Mouse (Mus musculus) hindbrain, embryonic 13.5 days (tissue): ENCODE measurements around the gene Ptges3. TPM values are rescaled to one million over a fixed set of nuclear protein-coding genes. Genes with fewer than 3 reads are reported as not detected.

Experiments used
- ATAC-seq: fragments of 200-750 bp; cut with Nextera tagmentation; 2 replicates; pipeline ENCODE4 v1.8.0; 2017; ENCODE audit warnings: moderate TSS enrichment; ENCODE audit not compliant: low FRiP score
- H3K27ac ChIP-seq: fragments of 300-500 bp; sonication (generic); 2 replicates; pipeline ENCODE4 v1.5.1; 2015; ENCODE audit warnings: inconsistent platforms, mild to moderate bottlenecking, moderate library complexity
- H3K27me3 ChIP-seq: fragments of 300-500 bp; sonication (generic); 2 replicates; pipeline ENCODE4 v1.6.1; 2015; ENCODE audit warnings: mild to moderate bottlenecking, inconsistent platforms
- H3K36me3 ChIP-seq: fragments of 300-500 bp; sonication (generic); 2 replicates; pipeline ENCODE4 v1.6.1; 2015; ENCODE audit warnings: mild to moderate bottlenecking, inconsistent platforms
- H3K4me1 ChIP-seq: fragments of 300-500 bp; sonication (generic); replicated peaks from 2 replicates; pipeline ENCODE4 v1.6.1; 2015; ENCODE audit warnings: inconsistent platforms
- H3K4me2 ChIP-seq: fragments of 300-500 bp; sonication (generic); 2 replicates; pipeline ENCODE4 v1.6.1; 2015; ENCODE audit warnings: inconsistent platforms, mild to moderate bottlenecking, moderate library complexity
- H3K4me3 ChIP-seq: fragments of 300-500 bp; sonication (generic); 2 replicates; pipeline ENCODE4 v1.5.1; 2015; ENCODE audit warnings: mild to moderate bottlenecking, inconsistent platforms
- H3K9ac ChIP-seq: fragments of 300-500 bp; sonication (generic); 2 replicates; pipeline ENCODE4 v1.6.1; 2015; ENCODE audit warnings: mild to moderate bottlenecking, inconsistent platforms
- H3K9me3 ChIP-seq: fragments of 300-500 bp; sonication (generic); 2 replicates; pipeline ENCODE4 v1.6.1; 2016; ENCODE audit warnings: inconsistent platforms
- WGBS: fragments of 180-500 bp; shearing (Covaris S2); methylation state at CpG from one replicate; pipeline ENCODE4 v1.1.7; 2015; 5-methylcytosine and 5-hydroxymethylcytosine counted together
- microRNA counts: library from miRNA; unstranded; fragments of <30 nt; microRNA quantifications from one replicate; lab custom pipeline; 2016
- microRNA-seq: library from miRNA; unstranded; fragments of <30 nt; microRNA quantifications from one replicate; pipeline ENCODE4, GENCODE M21; 2016
- polyA plus RNA-seq: library from polyadenylated mRNA; unstranded; fragments of >200 nt; fragmentation: Nextera tagmentation; extraction: Ambion mirVana; gene quantifications from 2 replicates; pipeline ENCODE4 v1.2.1, GENCODE M21; 2015

The Ptges3 gene
- polyA plus RNA-seq, 1 experiment from 2014 or later, result 454 TPM

DNA sequence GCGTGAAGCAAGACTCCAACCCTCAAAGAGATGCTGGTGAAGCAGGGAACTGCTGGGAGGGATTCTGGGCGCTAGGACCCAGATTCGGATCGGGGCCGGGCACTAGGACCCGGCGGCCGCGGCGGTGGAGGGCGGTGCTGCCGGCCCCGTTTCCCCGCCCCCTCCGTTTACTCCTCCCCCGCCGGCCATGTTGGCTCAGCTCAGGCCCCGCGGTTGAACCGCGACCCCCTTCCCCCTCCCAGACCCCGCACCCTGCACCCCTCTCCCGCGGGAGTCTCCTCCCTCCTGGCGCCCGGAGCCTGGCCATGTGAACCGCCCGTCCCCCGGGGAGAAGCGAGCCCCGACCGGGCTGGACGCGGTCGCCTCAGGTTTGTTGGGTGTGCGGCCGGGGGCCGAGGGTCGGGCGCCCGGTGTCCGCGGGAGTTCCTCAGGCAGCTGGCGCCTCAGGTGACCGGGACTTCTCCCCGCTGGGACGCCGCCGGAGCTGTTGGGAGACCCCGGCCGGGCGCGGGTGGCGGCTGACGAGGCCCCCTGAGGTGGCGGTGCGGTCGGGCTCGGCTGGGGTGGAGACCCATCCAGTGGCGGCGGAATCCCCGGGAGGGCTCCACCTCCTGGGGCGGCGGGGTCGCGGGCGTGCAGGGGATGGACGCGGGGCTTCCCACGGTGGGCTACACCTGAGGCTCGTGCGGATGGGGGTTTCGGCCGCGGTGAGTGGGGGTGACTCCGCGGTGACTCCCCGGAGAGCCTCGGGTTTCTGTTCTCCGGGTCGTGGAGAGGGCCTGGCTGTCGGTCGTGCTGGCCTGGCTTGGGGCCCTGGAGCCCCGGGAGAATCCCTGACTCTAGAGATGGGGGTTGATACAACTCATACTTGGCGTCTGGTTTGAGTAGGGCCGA, 38.2 kb downstream of the Ptges3 start:
- Histone ChIP-seq H3K27me3 (no peaks in the 10 kb centered on the region), H3K27ac (peak overlapping the region; percentile 88), H3K4me1 (peaks cover 42% of the 10 kb centered on the region), H3K9ac (peak overlapping the region; percentile 96), H3K9me3 (no peaks in the 10 kb centered on the region), H3K4me2 (peak overlapping the region; percentile 72), H3K4me3 (peak overlapping the region; percentile 99), H3K36me3 (no peaks in the 10 kb centered on the region)
- under 1% methylated on average over 85 of the region's 86 CpGs for WGBS
- ATAC-seq, result peak; percentile 75

DNA sequence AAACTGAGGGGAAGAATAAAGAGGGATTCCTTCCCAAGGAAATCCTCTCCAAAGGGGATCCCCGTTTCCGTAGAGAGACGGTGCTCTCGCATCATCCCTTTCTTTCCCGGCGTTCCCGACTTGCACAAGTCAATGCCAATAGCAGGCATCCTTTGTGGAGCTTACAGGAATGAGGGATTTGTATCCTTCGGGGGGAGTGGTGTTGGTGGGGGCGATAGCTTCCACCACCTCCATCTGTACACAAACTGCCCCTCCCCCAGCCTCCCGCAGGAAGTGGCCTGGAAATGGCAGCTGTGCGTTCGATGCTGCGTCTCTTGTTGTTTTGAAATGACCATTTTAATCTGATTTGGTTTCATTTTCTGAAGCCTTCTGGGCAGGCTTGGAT, 38.8 kb downstream of the Ptges3 start:
- Histone ChIP-seq H3K4me2 (peak overlapping the region; percentile 72), H3K27me3 (no peaks in the 10 kb centered on the region), H3K4me1 (peaks cover 38% of the 10 kb centered on the region), H3K9ac (peak overlapping the region; percentile 96), H3K36me3 (no peaks in the 10 kb centered on the region), H3K4me3 (peak overlapping the region; percentile 99), H3K27ac (peak overlapping the region; percentile 88), H3K9me3 (no peaks in the 10 kb centered on the region)
- 0% methylated on average over 13 of the region's 13 CpGs for WGBS
- ATAC-seq, result no peak

- no peak overlapping the region for H3K27ac ChIP-seq
- no peak overlapping the region for H3K4me2 ChIP-seq
- H3K27me3 ChIP-seq, result no peaks in the 10 kb centered on the region
- no peaks in the 10 kb centered on the region for H3K4me1 ChIP-seq
- H3K9ac ChIP-seq, result no peak overlapping the region
- peaks cover 58% of the 10 kb centered on the region for H3K36me3 ChIP-seq
- WGBS, result 94% methylated on average over 4 of the region's 4 CpGs
- H3K4me3 ChIP-seq, result no peak overlapping the region
- ATAC-seq, result no peak
- no peaks in the 10 kb centered on the region for H3K9me3 ChIP-seq
These were observed 51.5 kb downstream of the Ptges3 start for GRCm38 (mm10) chr10:128110103-128110761.

- H3K9me3 ChIP-seq, result no peaks in the 10 kb centered on the region
- no peak overlapping the region for H3K4me3 ChIP-seq
- H3K27ac ChIP-seq, result no peak overlapping the region
- no peak overlapping the region for H3K4me2 ChIP-seq
- ATAC-seq, result no peak
- no peak overlapping the region for H3K9ac ChIP-seq
- H3K27me3 ChIP-seq, result no peaks in the 10 kb centered on the region
- no peaks in the 10 kb centered on the region for H3K4me1 ChIP-seq
- peaks cover 68% of the 10 kb centered on the region for H3K36me3 ChIP-seq
These were observed 52.5 kb downstream of the Ptges3 start for GRCm38 (mm10) chr10:128111227-128111626.

- Histone ChIP-seq H3K4me2 (no peak overlapping the region), H3K9me3 (no peaks in the 10 kb centered on the region), H3K27me3 (no peaks in the 10 kb centered on the region), H3K4me1 (no peaks in the 10 kb centered on the region), H3K36me3 (peaks cover 94% of the 10 kb centered on the region), H3K27ac (no peak overlapping the region), H3K4me3 (no peak overlapping the region), H3K9ac (no peak overlapping the region)
- ATAC-seq, result no peak
- 96% methylated on average over 7 of the region's 7 CpGs for WGBS
These were observed 65.1 kb downstream of the Ptges3 start for GRCm38 (mm10) chr10:128123833-128124232.

GRCm38 (mm10) chr10:128124831-128125230, 66.1 kb downstream of the Ptges3 start:
- H3K9ac ChIP-seq, result no peak overlapping the region
- 98% methylated on average over 9 of the region's 9 CpGs for WGBS
- no peak overlapping the region for H3K4me2 ChIP-seq

GRCm38 (mm10) chr10:128125951-128126350, 67.2 kb downstream of the Ptges3 start:
- no peak for ATAC-seq
- no peak overlapping the region for H3K9ac ChIP-seq
- peaks cover 91% of the 10 kb centered on the region for H3K36me3 ChIP-seq
- H3K27ac ChIP-seq, result no peak overlapping the region
- H3K9me3 ChIP-seq, result no peaks in the 10 kb centered on the region
- no peak overlapping the region for H3K4me3 ChIP-seq
- H3K4me1 ChIP-seq, result no peaks in the 10 kb centered on the region
- no peak overlapping the region for H3K4me2 ChIP-seq
- 95% methylated on average over 14 of the region's 14 CpGs for WGBS
- no peaks in the 10 kb centered on the region for H3K27me3 ChIP-seq

More at GRCm38 (mm10) chr10:128124831-128125230, 66.1 kb downstream of the Ptges3 start:
- Histone ChIP-seq H3K9me3 (no peaks in the 10 kb centered on the region), H3K27ac (no peak overlapping the region), H3K4me1 (no peaks in the 10 kb centered on the region), H3K4me3 (no peak overlapping the region), H3K36me3 (peaks cover 91% of the 10 kb centered on the region), H3K27me3 (no peaks in the 10 kb centered on the region)
- ATAC-seq, result no peak

MicroRNAs within 50 kb of the gene (microRNA counts, 519-probe panel; counts per million panel counts)
- 51.3 counts per million for microRNA mmu-miR-677 (lab: Ali Mortazavi, UCI)

Small RNAs within 50 kb of the gene (microRNA-seq; reads per million reads assigned to microRNA genes)
- 16.5 reads per million, percentile 28 among the genes with 10 or more reads in this experiment for gene Mir677

Other genes with a start within 250 kb of the Ptges3 start
- not detected in 2 replicates for gene Rdh19, start 209.0 kb upstream of the Ptges3 start, polyA plus RNA-seq
- not detected in 2 replicates for gene Rdh16f2, start 192.5 kb upstream of the Ptges3 start, polyA plus RNA-seq
- gene Rdh7, start 170.1 kb upstream of the Ptges3 start, polyA plus RNA-seq, result not detected in 2 replicates
- gene Sdr9c7, start 160.4 kb upstream of the Ptges3 start, polyA plus RNA-seq, result not detected in 2 replicates
- gene Hsd17b6, start 51.3 kb upstream of the Ptges3 start, polyA plus RNA-seq, result not detected in 2 replicates
- gene Prim1, start 43.8 kb upstream of the Ptges3 start, polyA plus RNA-seq, result 33.9 and 39.4 TPM in 2 replicates
- gene Naca, start 23.4 kb upstream of the Ptges3 start, polyA plus RNA-seq, result 609 and 615 TPM in 2 replicates
- gene Atp5b, start 24.3 kb downstream of the Ptges3 start, polyA plus RNA-seq, result 2,105 and 2,130 TPM in 2 replicates
- 12.6 and 13.4 TPM in 2 replicates for gene Baz2a, start 32.6 kb downstream of the Ptges3 start, polyA plus RNA-seq
- gene Rbms2, start 121.3 kb downstream of the Ptges3 start, polyA plus RNA-seq, result 11.1 and 13.1 TPM in 2 replicates
- gene Gls2, start 135.5 kb downstream of the Ptges3 start, polyA plus RNA-seq, result 0.75 and 1.3 TPM in 2 replicates
- gene Spryd4, start 152.9 kb downstream of the Ptges3 start, polyA plus RNA-seq, result 19.6 and 21.7 TPM in 2 replicates
- 0.14 and 0.21 TPM in 2 replicates for gene Mip, start 166.9 kb downstream of the Ptges3 start, polyA plus RNA-seq
- gene Timeless, start 173.1 kb downstream of the Ptges3 start, polyA plus RNA-seq, result 24.6 and 29.5 TPM in 2 replicates
- gene Apon, start 195.1 kb downstream of the Ptges3 start, polyA plus RNA-seq, result 0.18 and 0.27 TPM in 2 replicates
- gene Apof, start 209.7 kb downstream of the Ptges3 start, polyA plus RNA-seq, result not detected in 2 replicates
- 21.4 and 22.6 TPM in 2 replicates for gene Stat2, start 211.6 kb downstream of the Ptges3 start, polyA plus RNA-seq
- gene Il23a, start 239.8 kb downstream of the Ptges3 start, polyA plus RNA-seq, result 0.10 TPM in 1 of 2 replicates, not detected in the other
- 25.3 and 25.8 TPM in 2 replicates for gene Pan2, start 244.4 kb downstream of the Ptges3 start, polyA plus RNA-seq